Mouse (Mus musculus): ENCODE results near the gene Ttc27. TPM values are rescaled to one million over a fixed set of nuclear protein-coding genes. Genes with fewer than 3 reads are reported as not detected.
A peak's percentile ranks its signal among the peaks of the same experiment; 100 is the strongest.

Ttc27 gene
- total and polyA plus RNA-seq, 3 experiments: 55.2 to 59.9 TPM; not detected in 1

- peaks cover 0 to 46% of the 10 kb centered on the region in 2 experiments; a peak in 2 of 4 replicates for H3K36me3 ChIP-seq (ENCODE audit: control insufficient read depth in 1 of 2, insufficient read depth in 2 of 2, low read length in 2 of 2)
- no peaks in the 10 kb centered on the region for H3K79me2 ChIP-seq (ENCODE audit: control insufficient read depth, insufficient read depth, low read length, poor library complexity)
Observed at GRCm38 (mm10) chr17:74672446-74672845, 45.1 kb upstream of the Ttc27 start.

GRCm38 (mm10) chr17:74673251-74673650 lies 44.3 kb upstream of the Ttc27 start:
- TF ChIP-seq POLR2AphosphoS2 (IDR thresholded peaks at IDR 0.05; ENCODE audit: low read length) (no peak), MAX (IDR thresholded peaks at IDR 0.05; ENCODE audit: low read length) (no peak), ZC3H11A (IDR thresholded peaks at IDR 0.05; ENCODE audit: low read depth, low read length) (peak; percentile 56), CTCF (IDR thresholded peaks at IDR 0.05 in 2 of 3, conservative IDR thresholded peaks at IDR 0.05 in 1 of 3; ENCODE audit: control insufficient read depth in 1 of 3, insufficient read depth in 1 of 3, low read depth in 2 of 3, low read length in 3 of 3, poor library complexity in 1 of 3, severe bottlenecking in 1 of 3) (peak in 2 of 3 experiments; percentile 71 to 76; a peak in 4 of 6 replicates), RAD21 (IDR thresholded peaks at IDR 0.05; ENCODE audit: low read depth, low read length) (peak; percentile 67), SMC3 (IDR thresholded peaks at IDR 0.05; ENCODE audit: low read depth, low read length) (peak; percentile 84)
- no peaks in the 10 kb centered on the region for H3K27me3 ChIP-seq (ENCODE audit: control insufficient read depth in 1 of 2, insufficient read depth in 2 of 2, low read length in 2 of 2)
- H3K9ac ChIP-seq (ENCODE audit: control insufficient read depth, low read depth, low read length, poor library complexity, severe bottlenecking): no peak overlapping the region
- H3K79me2 ChIP-seq (ENCODE audit: control insufficient read depth, insufficient read depth, low read length, poor library complexity): no peaks in the 10 kb centered on the region
- H3K4me1 ChIP-seq (ENCODE audit: control insufficient read depth in 1 of 2, insufficient read depth in 2 of 2, low read length in 2 of 2): no peaks in the 10 kb centered on the region
- no peak overlapping the region for H3K4me3 ChIP-seq (ENCODE audit: control insufficient read depth in 1 of 2, insufficient read depth in 1 of 2, low read depth in 2 of 2, low read length in 2 of 2)
- H3K9me3 ChIP-seq (replicated peaks; ENCODE audit: insufficient read depth, low read length): no peaks in the 10 kb centered on the region
- peak; percentile 73 for DNase-seq (ENCODE audit: low read depth, low spot score)
- no peak overlapping the region for H3K27ac ChIP-seq (ENCODE audit: control insufficient read depth, low read depth, low read length)
- peaks cover 0 to 46% of the 10 kb centered on the region in 2 experiments; a peak in 2 of 4 replicates for H3K36me3 ChIP-seq (ENCODE audit: control insufficient read depth in 1 of 2, insufficient read depth in 2 of 2, low read length in 2 of 2)

More at GRCm38 (mm10) chr17:74672446-74672845, 45.1 kb upstream of the Ttc27 start:
- TF ChIP-seq ZC3H11A (IDR thresholded peaks at IDR 0.05; ENCODE audit: low read depth, low read length) (no peak), SMC3 (IDR thresholded peaks at IDR 0.05; ENCODE audit: low read depth, low read length) (no peak), ELF1 (IDR thresholded peaks at IDR 0.05; ENCODE audit: low read depth, low read length) (no peak), KAT2A (conservative IDR thresholded peaks at IDR 0.05; ENCODE audit: low read depth, low read length) (no peak), USF2 (IDR thresholded peaks at IDR 0.05; ENCODE audit: borderline replicate concordance in 1 of 2, insufficient read depth in 1 of 2, low read depth in 1 of 2, low read length in 2 of 2) (no peak), SIN3A (IDR thresholded peaks at IDR 0.05; ENCODE audit: low read length) (no peak)
- H3K9me3 ChIP-seq (replicated peaks; ENCODE audit: insufficient read depth, low read length): no peaks in the 10 kb centered on the region
- no peak for DNase-seq (ENCODE audit: low read depth, low spot score)
- H3K27ac ChIP-seq (ENCODE audit: control insufficient read depth, low read depth, low read length): no peak overlapping the region
- no peaks in the 10 kb centered on the region for H3K4me1 ChIP-seq (ENCODE audit: control insufficient read depth in 1 of 2, insufficient read depth in 2 of 2, low read length in 2 of 2)
- H3K9ac ChIP-seq (ENCODE audit: control insufficient read depth, low read depth, low read length, poor library complexity, severe bottlenecking): no peak overlapping the region
- no peak overlapping the region for H3K4me3 ChIP-seq (ENCODE audit: control insufficient read depth in 1 of 2, insufficient read depth in 1 of 2, low read depth in 2 of 2, low read length in 2 of 2)
- H3K27me3 ChIP-seq (ENCODE audit: control insufficient read depth in 1 of 2, insufficient read depth in 2 of 2, low read length in 2 of 2): no peaks in the 10 kb centered on the region

- H3K4me1 ChIP-seq (ENCODE audit: control insufficient read depth in 1 of 2, insufficient read depth in 2 of 2, low read length in 2 of 2): no peaks in the 10 kb centered on the region
- H3K9me3 ChIP-seq (replicated peaks; ENCODE audit: insufficient read depth, low read length): no peaks in the 10 kb centered on the region
- H3K27ac ChIP-seq (ENCODE audit: control insufficient read depth, low read depth, low read length): no peak overlapping the region
- TF ChIP-seq MAX (IDR thresholded peaks at IDR 0.05; ENCODE audit: low read length): no peak
- H3K4me3 ChIP-seq (ENCODE audit: control insufficient read depth in 1 of 2, insufficient read depth in 1 of 2, low read depth in 2 of 2, low read length in 2 of 2): no peak overlapping the region
- no peaks in the 10 kb centered on the region for H3K27me3 ChIP-seq (ENCODE audit: control insufficient read depth in 1 of 2, insufficient read depth in 2 of 2, low read length in 2 of 2)
- no peaks in the 10 kb centered on the region for H3K79me2 ChIP-seq (ENCODE audit: control insufficient read depth, insufficient read depth, low read length, poor library complexity)
- H3K36me3 ChIP-seq (ENCODE audit: control insufficient read depth in 1 of 2, insufficient read depth in 2 of 2, low read length in 2 of 2): peaks cover 0 to 42% of the 10 kb centered on the region in 2 experiments; a peak in 2 of 4 replicates
- DNase-seq (ENCODE audit: low read depth, low spot score): no peak
- H3K9ac ChIP-seq (ENCODE audit: control insufficient read depth, low read depth, low read length, poor library complexity, severe bottlenecking): no peak overlapping the region
Observed at GRCm38 (mm10) chr17:74678061-74678460, 39.5 kb upstream of the Ttc27 start.
